Mouse (Mus musculus) megakaryocyte-erythroid progenitor cell, adult 5 weeks (primary cell): ENCODE measurements around the gene Rbmx. TPM values are rescaled to one million over a fixed set of nuclear protein-coding genes. Genes with fewer than 3 reads are reported as not detected.

ENCODE experiments used
- polyA plus RNA-seq: library from polyadenylated mRNA; stranded (reverse); fragments of >175 nt; gene quantifications from 2 replicates; pipeline ENCODE4 v1.2.3, GENCODE M21; 2012

Gene Rbmx
- polyA plus RNA-seq = 48.6 and 54.9 TPM in 2 replicates

DNA sequence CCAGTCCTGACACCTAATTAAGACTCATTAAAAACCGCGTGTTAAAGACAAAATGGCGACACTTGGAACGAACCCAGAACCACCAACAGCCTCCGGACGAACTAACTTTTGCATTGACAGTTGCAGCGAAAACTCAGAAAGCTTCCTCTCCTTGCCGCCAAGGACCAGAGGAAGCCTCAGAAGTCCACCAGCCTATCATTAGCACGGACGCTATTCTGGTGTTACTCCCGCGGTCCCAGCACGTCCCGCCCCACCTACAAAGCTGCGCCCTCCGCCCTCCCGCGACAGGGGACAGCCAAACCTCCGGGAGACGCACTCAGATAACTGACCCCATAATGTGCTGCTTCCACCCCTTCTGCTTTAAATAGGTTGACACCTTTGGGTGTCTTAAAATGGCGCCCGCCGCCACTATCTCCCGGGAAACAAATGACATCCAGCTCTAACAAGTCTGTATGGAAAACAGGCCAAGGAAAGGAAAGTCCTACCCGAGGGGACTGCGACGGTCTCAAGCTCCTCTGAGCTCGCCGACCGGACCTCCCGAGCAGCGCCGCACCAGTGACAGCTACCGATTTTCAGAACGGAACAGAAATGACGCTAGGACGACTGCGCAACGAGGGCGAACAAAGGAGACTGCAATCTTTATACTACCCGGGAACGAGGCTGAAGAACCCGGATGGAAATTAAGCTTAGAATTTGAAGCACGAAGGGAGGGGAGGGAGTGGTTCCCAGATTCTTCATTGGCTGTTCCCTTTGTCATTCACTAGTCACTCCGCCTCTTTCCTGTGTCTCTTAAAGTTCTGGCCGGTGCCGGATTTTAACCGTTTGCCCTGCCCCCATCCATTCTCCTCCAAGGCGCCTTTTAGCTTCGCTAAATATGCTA is at the start of gene Rbmx:
Rbmx (minus strand) TSS at position 670 of the 880 bp plus-strand sequence.

DNA sequence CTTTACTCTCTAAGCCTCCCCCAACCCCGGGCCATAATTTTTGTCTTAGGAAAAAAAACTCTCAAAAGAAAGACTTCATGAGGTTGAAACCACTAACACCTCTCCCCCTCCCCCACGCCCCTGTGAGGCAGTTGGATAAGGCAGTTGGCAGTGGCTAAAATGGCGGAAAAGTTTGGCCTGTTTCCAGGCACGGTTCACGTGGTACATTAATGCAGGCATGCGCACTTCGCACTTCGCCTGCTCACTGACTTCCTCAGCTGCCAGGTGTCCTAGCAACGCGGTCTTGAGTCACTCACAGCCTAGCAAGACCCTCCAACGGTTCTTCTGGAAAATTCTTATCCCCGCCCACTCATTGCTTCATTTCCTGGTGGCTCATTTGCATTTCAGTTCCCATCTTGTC is 15.9 kb upstream of the Rbmx start, which contains the start of gene Gm364:
Gm364 (plus strand) TSS at position 386 of the 400 bp plus-strand sequence.

DNA sequence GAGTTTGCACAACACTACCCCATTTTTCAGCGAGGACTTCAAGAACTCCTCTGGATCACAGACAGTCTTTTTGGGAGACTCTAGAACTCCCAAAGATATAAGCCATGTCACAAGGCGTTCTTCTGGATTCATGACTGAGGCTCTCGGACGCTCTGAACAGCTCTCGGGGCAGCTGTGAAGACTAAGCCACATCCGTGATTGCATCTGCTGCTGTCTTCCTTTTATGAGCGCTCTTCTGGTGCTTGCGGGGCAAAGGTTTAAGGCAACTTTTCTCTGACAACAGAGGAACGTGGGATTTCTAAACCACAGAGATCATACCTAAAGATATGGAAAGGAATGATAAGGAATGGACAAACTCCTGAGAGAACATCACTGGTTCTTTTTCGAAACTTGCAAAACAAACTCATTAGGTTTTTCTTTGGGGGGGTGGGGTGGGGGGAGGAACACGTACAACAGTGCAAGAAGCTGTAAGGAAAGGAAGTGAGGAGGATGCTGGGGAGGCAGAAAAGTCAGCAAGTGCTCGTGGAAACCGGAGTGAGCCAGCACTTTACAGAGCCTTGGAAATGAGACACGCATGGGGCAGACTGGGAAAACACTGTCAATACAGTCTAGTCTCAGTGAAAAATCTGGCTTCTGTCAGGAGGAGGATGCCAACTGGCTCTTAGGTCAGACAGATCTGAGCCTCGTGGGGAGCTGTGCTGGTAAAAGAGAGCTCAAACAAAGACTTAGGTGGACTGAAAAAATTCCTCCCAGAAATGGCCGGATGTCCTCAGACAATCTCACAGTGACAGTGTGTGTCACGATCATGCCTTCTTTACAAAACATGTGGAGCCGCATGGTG is 54.2 kb downstream of the Rbmx start, which contains the start of gene Arhgef6:
Arhgef6 (minus strand) TSS at position 359 of the 841 bp plus-strand sequence.

Other genes with a start within 250 kb of the Rbmx start
- gene Cd40lg, start 180.9 kb downstream of the Rbmx start, polyA plus RNA-seq = not detected in 2 replicates
- 9.0 and 10.9 TPM in 2 replicates for gene Arhgef6, start 54.3 kb downstream of the Rbmx start, polyA plus RNA-seq
- not detected in 2 replicates for gene Gm364, start 16.1 kb upstream of the Rbmx start, polyA plus RNA-seq
- not detected in 2 replicates for gene Gpr101, start 110.7 kb upstream of the Rbmx start, polyA plus RNA-seq